In the genomic region with DNA sequence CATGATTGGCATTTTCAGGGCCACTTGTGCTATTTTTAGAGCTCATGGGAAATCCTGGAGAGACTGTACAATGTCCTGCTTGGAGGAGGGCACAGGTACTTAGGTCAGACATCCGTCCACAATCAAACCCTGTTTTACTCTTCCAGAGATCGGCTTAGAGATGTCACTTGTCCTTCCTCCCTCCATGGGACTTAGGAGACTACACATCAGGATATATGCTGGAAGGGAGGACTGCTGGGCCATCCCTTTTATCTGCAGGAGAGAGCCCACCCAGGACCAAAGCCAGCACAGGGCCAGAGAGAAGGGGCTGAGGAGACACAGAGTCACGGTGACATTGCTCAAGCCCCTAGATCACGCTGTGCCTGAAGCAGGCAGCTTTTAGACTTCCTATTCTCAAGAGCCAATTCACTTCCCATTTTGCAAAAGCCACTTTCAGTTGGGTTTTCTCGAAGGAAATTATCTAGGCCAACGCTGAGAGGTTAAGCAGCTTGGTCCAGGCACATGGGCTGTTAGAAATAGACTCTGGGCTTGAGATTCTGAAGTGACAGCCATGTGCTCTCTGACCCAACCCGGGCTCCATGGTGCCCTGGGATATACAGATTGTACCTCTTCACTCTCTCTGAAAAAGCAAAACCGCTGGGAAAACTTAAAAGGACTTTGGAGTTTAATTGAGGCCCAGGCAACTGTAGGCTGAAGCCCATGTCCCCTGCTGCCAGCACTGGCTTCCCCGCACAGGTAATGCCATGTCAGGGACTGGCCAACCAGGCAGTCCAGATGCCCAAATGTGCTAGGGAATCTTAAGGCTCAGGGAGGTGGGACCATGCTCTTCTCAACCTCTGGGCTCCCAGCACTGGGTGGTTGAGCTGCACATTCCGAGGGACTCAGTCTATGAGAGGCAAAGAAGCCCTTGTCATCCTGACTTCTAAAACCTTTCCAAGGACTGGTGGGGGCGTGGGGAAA, we compare ENCODE assay signal across 9 mouse cellular contexts. TPM values are rescaled to one million over a fixed set of nuclear protein-coding genes. Genes with fewer than 3 reads are reported as not detected.
DNase-seq lines count a peak whose midpoint lies in the region; ATAC-seq and TF ChIP-seq lines count a peak whose summit lies in the region.
"Had no signal": no experiment of that assay in that cellular context is flagged by ENCODE, and none has a peak within 500 bp of the region (broad histone marks: within the 10 kb centered on the region; RNA-seq: fewer than 3 reads in every experiment).

No protein-coding gene starts in this region.

- H3K4me3 ChIP-seq in brown adipose tissue, adult 24 weeks (ENCODE audit: insufficient read depth, low read depth, low read length): no peak overlapping the region
- no peak overlapping the region for H3K4me3 ChIP-seq in heart, postnatal 0 days (ENCODE audit: low read depth, low read length)

- WGBS in heart, postnatal 0 days: 72% methylated on average over 11 of the region's 11 CpGs

- DNase-seq in layer of hippocampus, adult 9-11 months: peak; percentile 61
- no peak for DNase-seq in layer of hippocampus, adult 8-10 months (ENCODE audit: low spot score in 2 of 2)
- no peak for DNase-seq in heart, postnatal 0 days (ENCODE audit: low spot score)
- no peak for DNase-seq in cerebellum, postnatal 25 days
- DNase-seq in retina, postnatal 1 day: no peak

- peak overlapping the region; percentile 79 for H3K4me2 ChIP-seq in heart, postnatal 0 days (ENCODE audit: low read depth, low read length)

- no peak for ATAC-seq in heart, postnatal 0 days (ENCODE audit: insufficient read depth, low read depth)
- ATAC-seq in monocyte, adult 5-6 weeks (replicated peaks; ENCODE audit: insufficient number of reproducible peaks, low FRiP score, low TSS enrichment, poor library complexity, severe bottlenecking): peak; percentile 6

- TF ChIP-seq EP300 in heart, postnatal 0 days (IDR thresholded peaks at IDR 0.05; ENCODE audit: low read depth): no peak

- H3K9me3 ChIP-seq in heart, postnatal 0 days (replicated peaks; ENCODE audit: control insufficient read depth, low read length): no peaks in the 10 kb centered on the region
- H3K9me3 ChIP-seq: forebrain, embryonic 10.5 days; limb, embryonic 12.5 days had no signal

- H3K36me3 ChIP-seq in heart, postnatal 0 days (replicated peaks; ENCODE audit: control insufficient read depth, insufficient read depth, low read length): no peaks in the 10 kb centered on the region
- H3K36me3 ChIP-seq: forebrain, embryonic 10.5 days; limb, embryonic 12.5 days had no signal

- TF ChIP-seq CTCF in heart, postnatal 0 days (IDR thresholded peaks at IDR 0.05; ENCODE audit: low read depth): no peak

- H3K4me1 ChIP-seq in brown adipose tissue, adult 24 weeks (ENCODE audit: control insufficient read depth, insufficient read depth, insufficient read length, low read length): no peaks in the 10 kb centered on the region
- H3K4me1 ChIP-seq in heart, postnatal 0 days (ENCODE audit: control insufficient read depth, insufficient read depth): peaks cover 13% of the 10 kb centered on the region

- no peaks in the 10 kb centered on the region for H3K27me3 ChIP-seq in heart, postnatal 0 days (ENCODE audit: control insufficient read depth, insufficient read depth, low read length)
- H3K27me3 ChIP-seq: limb, embryonic 12.5 days had no signal

- H3K27ac ChIP-seq in brown adipose tissue, adult 24 weeks (replicated peaks; ENCODE audit: low read depth, low read length): peak overlapping the region; percentile 48
- H3K27ac ChIP-seq in heart, postnatal 0 days (ENCODE audit: low read depth): peak overlapping the region; percentile 77; the same call in 1 of the 2 replicates

- no peak overlapping the region for H3K9ac ChIP-seq in heart, postnatal 0 days (replicated peaks; ENCODE audit: low read depth, low read length)

RNA-seq across cellular contexts. Expression of gene Ptpn1, which starts 5.7 kb away (rescaled TPM):
- 10 to 100 TPM; 56.2 to 59.7 (median 58.3) TPM for total RNA-seq in layer of hippocampus, adult 8-10 months (2022)
- polyA plus RNA-seq in brown adipose tissue, adult 24 weeks (2012; ENCODE audit: insufficient read depth, insufficient read length, missing spikeins): 7.6 and 16.2 TPM in 2 replicates
- total RNA-seq in heart, postnatal 0 days (2014; rRNA removed; ENCODE audit: low replicate concordance): 22.0 and 28.8 TPM in 2 replicates
- polyA plus RNA-seq in heart, postnatal 0 days (2015; fragmentation: Nextera tagmentation; extraction: Ambion mirVana): 36.5 and 37.9 TPM in 2 replicates
- 199 to 318 TPM (median 242 TPM) in 3 replicates for total RNA-seq in monocyte, adult 5-6 weeks (2017)
